Mouse (Mus musculus) cerebellum, adult 2 months (tissue): ENCODE data around the gene Sorcs1. TPM values are rescaled to one million over a fixed set of nuclear protein-coding genes. Genes with fewer than 3 reads are reported as not detected.
A peak's percentile ranks its signal among the peaks of the same experiment; 100 is the strongest.

Experiments
- DNase-seq, 2 experiments: peaks; one replicate each; pipeline ENCODE4 v3.0.0; 2021
- H3K27ac ChIP-seq: fragments of 200-500 bp; 2 replicates; pipeline ENCODE4 v1.5.1; 2012; ENCODE audit warnings: low read length, control low read depth, inconsistent platforms; ENCODE audit not compliant: insufficient read depth
- H3K27me3 ChIP-seq: fragments of 200-500 bp; 2 replicates; pipeline ENCODE4 v1.6.1; 2012; ENCODE audit warnings: inconsistent platforms, mild to moderate bottlenecking, low read length, moderate library complexity; ENCODE audit not compliant: control insufficient read depth, insufficient read depth
- H3K4me1 ChIP-seq: fragments of 200-500 bp; 2 replicates; pipeline ENCODE4 v1.6.1; 2011; ENCODE audit warnings: low read length; ENCODE audit not compliant: control insufficient read depth, insufficient read depth
- H3K4me3 ChIP-seq: fragments of 200-500 bp; replicated peaks from 2 replicates; pipeline ENCODE3; 2011; ENCODE audit warnings: mild to moderate bottlenecking, low read depth, low read length, control low read depth; ENCODE audit not compliant: insufficient read depth
- CTCF ChIP-seq: fragments of 200-500 bp; IDR thresholded peaks from 2 replicates; pipeline ENCODE4 v1.5.1; 2011; ENCODE audit warnings: low read depth, mild to moderate bottlenecking, control low read depth, low read length, moderate library complexity, borderline replicate concordance; ENCODE audit not compliant: insufficient read depth
- POLR2A ChIP-seq: fragments of 200-500 bp; IDR thresholded peaks from 2 replicates; pipeline ENCODE4 v1.6.1; 2011; ENCODE audit warnings: low read length, control low read depth, borderline replicate concordance; ENCODE audit not compliant: insufficient read depth
- WGBS: fragments of 180-500 bp; shearing (Covaris S2); methylation state at CpG from one replicate; pipeline ENCODE4 v1.1.7; 2018; 5-methylcytosine and 5-hydroxymethylcytosine counted together
- polyA plus RNA-seq: library from polyadenylated mRNA; depleted of rRNA; stranded (reverse); fragments of >200 nt; gene quantifications from 2 replicates; pipeline ENCODE4 v1.2.3, GENCODE M21; 2012

Gene Sorcs1
- polyA plus RNA-seq, 1 experiment, result 11.0 TPM

DNA sequence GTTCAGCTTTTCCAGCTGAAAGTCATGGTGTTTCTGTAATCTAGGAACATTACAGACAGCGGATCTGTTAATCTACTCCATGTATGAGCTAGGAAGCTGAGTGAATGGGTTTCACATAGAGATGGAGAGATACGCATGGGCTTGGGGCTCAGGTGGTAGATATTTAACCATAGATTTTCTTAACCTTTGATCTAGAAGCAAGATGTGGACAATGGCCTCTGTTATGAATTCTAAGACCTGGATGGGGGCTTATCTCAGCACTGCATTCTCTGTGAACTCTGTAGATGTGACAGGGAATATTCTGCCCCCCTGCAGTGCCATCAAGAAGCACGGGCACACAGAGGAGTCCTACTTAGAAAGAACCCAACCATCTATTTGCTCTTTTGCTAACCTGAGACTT, 188.7 kb downstream of the Sorcs1 start:
- no peaks in the 10 kb centered on the region for H3K4me1 ChIP-seq
- H3K27ac ChIP-seq, result no peak overlapping the region
- 87% methylated on average over 3 of the region's 3 CpGs for WGBS
- H3K4me3 ChIP-seq, result no peak overlapping the region
- H3K27me3 ChIP-seq, result no peaks in the 10 kb centered on the region; the same call in 1 of the 2 replicates
- no peak for TF ChIP-seq CTCF
- TF ChIP-seq POLR2A, result no peak
- no peak for DNase-seq

GRCm38 (mm10) chr19:50488421-50488820, 190.0 kb downstream of the Sorcs1 start:
- H3K27ac ChIP-seq, result no peak overlapping the region
- H3K27me3 ChIP-seq, result no peaks in the 10 kb centered on the region; the same call in 1 of the 2 replicates
- no peaks in the 10 kb centered on the region for H3K4me1 ChIP-seq
- no peak for DNase-seq
- no peak overlapping the region for H3K4me3 ChIP-seq
- TF ChIP-seq CTCF (no peak), POLR2A (no peak)
- 68% methylated on average over 6 of the region's 6 CpGs for WGBS

- Histone ChIP-seq H3K4me1 (no peaks in the 10 kb centered on the region), H3K4me3 (no peak overlapping the region), H3K27me3 (no peaks in the 10 kb centered on the region; the same call in 1 of the 2 replicates), H3K27ac (no peak overlapping the region)
- DNase-seq, result peak; percentile 16 to 30
- TF ChIP-seq CTCF, result no peak
- TF ChIP-seq POLR2A, result no peak
- WGBS, result 23% methylated on average over 11 of the region's 11 CpGs
Measured at GRCm38 (mm10) chr19:50487768-50488167, 190.7 kb downstream of the Sorcs1 start.

GRCm38 (mm10) chr19:50486345-50486744, 192.1 kb downstream of the Sorcs1 start:
- no peak for TF ChIP-seq POLR2A
- no peak for TF ChIP-seq CTCF
- H3K4me3 ChIP-seq, result no peak overlapping the region
- WGBS, result 81% methylated on average over 5 of the region's 5 CpGs
- H3K27me3 ChIP-seq, result no peaks in the 10 kb centered on the region; the same call in 1 of the 2 replicates
- H3K27ac ChIP-seq, result no peak overlapping the region
- DNase-seq, result no peak
- H3K4me1 ChIP-seq, result no peaks in the 10 kb centered on the region

- peaks cover 2% of the 10 kb centered on the region for H3K4me1 ChIP-seq
- H3K27me3 ChIP-seq, result no peaks in the 10 kb centered on the region; the same call in 1 of the 2 replicates
- 14% methylated on average over 6 of the region's 6 CpGs for WGBS
- DNase-seq, result peak; percentile 67 to 77
- H3K4me3 ChIP-seq, result no peak overlapping the region
- H3K27ac ChIP-seq, result no peak overlapping the region
- TF ChIP-seq POLR2A (no peak), CTCF (no peak)
Measured at GRCm38 (mm10) chr19:50476774-50477173, 201.7 kb downstream of the Sorcs1 start.

- no peak for DNase-seq
- WGBS, result 66% methylated on average over 3 of the region's 3 CpGs
- Histone ChIP-seq H3K4me1 (no peaks in the 10 kb centered on the region), H3K27ac (no peak overlapping the region), H3K4me3 (no peak overlapping the region), H3K27me3 (no peaks in the 10 kb centered on the region)
- TF ChIP-seq POLR2A (no peak), CTCF (no peak)
Measured at GRCm38 (mm10) chr19:50468592-50468991, 209.9 kb downstream of the Sorcs1 start.

GRCm38 (mm10) chr19:50464811-50465210, 213.6 kb downstream of the Sorcs1 start:
- H3K4me3 ChIP-seq, result no peak overlapping the region
- TF ChIP-seq CTCF (no peak), POLR2A (no peak)
- H3K4me1 ChIP-seq, result no peaks in the 10 kb centered on the region
- WGBS, result 67% methylated on average over 6 of the region's 6 CpGs
- no peak overlapping the region for H3K27ac ChIP-seq
- no peak for DNase-seq
- H3K27me3 ChIP-seq, result no peaks in the 10 kb centered on the region

DNA sequence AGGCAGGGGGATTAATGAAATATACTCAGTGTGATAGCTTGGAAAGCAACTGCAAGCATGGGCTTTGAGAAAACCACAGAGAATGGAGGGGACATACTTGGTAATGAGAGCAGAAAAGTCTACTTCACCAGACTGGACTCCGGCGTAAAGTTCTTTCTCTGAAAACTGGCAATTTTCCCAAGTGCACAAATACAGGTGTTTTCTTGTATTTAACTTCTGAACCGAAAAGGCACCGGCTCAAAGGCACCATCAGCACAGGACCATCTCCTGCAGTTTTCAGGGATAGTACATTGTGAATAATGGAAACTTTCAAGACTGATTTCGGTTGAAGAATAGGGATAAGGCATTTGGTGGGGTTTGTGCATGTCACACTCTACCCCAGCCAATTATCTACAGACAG, 219.9 kb downstream of the Sorcs1 start:
- H3K27ac ChIP-seq, result no peak overlapping the region
- TF ChIP-seq POLR2A (no peak), CTCF (no peak)
- 78% methylated on average over 5 of the region's 5 CpGs for WGBS
- H3K27me3 ChIP-seq, result no peaks in the 10 kb centered on the region
- H3K4me1 ChIP-seq, result no peaks in the 10 kb centered on the region
- H3K4me3 ChIP-seq, result no peak overlapping the region
- DNase-seq, result no peak

GRCm38 (mm10) chr19:50457275-50457892, 221.1 kb downstream of the Sorcs1 start:
- TF ChIP-seq POLR2A (no peak), CTCF (no peak)
- Histone ChIP-seq H3K4me3 (no peak overlapping the region), H3K27ac (no peak overlapping the region), H3K4me1 (no peaks in the 10 kb centered on the region), H3K27me3 (no peaks in the 10 kb centered on the region)
- no peak for DNase-seq
- WGBS, result 71% methylated on average over 5 of the region's 5 CpGs
